7 mouse cellular contexts compared by ENCODE assay signal in genomic region chrX:51736450-51736849, GRCm38 (mm10). TPM values are rescaled to one million over a fixed set of nuclear protein-coding genes. Genes with fewer than 3 reads are reported as not detected.
DNase-seq lines count a peak whose midpoint lies in the region.

No protein-coding gene starts in this region.

- DNase-seq in left cerebral cortex, adult 18-20 months (ENCODE audit: low spot score in 2 of 2) = peak; percentile 45 to 51
- no peak for DNase-seq in left cerebral cortex, adult 11 months (ENCODE audit: low spot score)
- DNase-seq in Muller cell, postnatal 12 days (ENCODE audit: inconsistent ontology term) = peak; percentile 0
- peak; percentile 14 for DNase-seq in c-Kit-positive CD71-negative TER-119-negative erythroid progenitor cells, embryonic 14.5 days (ENCODE audit: low read depth)
- DNase-seq in frontal cortex, postnatal 14 days (ENCODE audit: low spot score in 2 of 2) = peak; percentile 3 to 32
- peak; percentile 39 to 58 for DNase-seq in layer of hippocampus, postnatal 10 days (ENCODE audit: low spot score in 2 of 2)
- DNase-seq in retina, embryonic 14.5 days (ENCODE audit: low spot score) = peak; percentile 69

RNA-seq across cellular contexts. Expression of gene Hs6st2, which starts 54.8 kb away (rescaled TPM):
- total RNA-seq in left cerebral cortex, adult 18-20 months (2021) = 10 to 100 TPM; 42.6 to 44.2 TPM
- 10 to 100 TPM; 50.2 to 56.8 TPM for total RNA-seq in layer of hippocampus, postnatal 10 days (2021)
